Mouse (Mus musculus) cerebellum, postnatal 25 days (tissue): ENCODE measurements around the gene Scamp2.

ENCODE experiments used
- DNase-seq, 2 experiments: peaks; one replicate each; pipeline ENCODE4 v3.0.0; 2021; ENCODE audit warnings: mixed read lengths in 2 of 2

Scamp2 gene

DNA sequence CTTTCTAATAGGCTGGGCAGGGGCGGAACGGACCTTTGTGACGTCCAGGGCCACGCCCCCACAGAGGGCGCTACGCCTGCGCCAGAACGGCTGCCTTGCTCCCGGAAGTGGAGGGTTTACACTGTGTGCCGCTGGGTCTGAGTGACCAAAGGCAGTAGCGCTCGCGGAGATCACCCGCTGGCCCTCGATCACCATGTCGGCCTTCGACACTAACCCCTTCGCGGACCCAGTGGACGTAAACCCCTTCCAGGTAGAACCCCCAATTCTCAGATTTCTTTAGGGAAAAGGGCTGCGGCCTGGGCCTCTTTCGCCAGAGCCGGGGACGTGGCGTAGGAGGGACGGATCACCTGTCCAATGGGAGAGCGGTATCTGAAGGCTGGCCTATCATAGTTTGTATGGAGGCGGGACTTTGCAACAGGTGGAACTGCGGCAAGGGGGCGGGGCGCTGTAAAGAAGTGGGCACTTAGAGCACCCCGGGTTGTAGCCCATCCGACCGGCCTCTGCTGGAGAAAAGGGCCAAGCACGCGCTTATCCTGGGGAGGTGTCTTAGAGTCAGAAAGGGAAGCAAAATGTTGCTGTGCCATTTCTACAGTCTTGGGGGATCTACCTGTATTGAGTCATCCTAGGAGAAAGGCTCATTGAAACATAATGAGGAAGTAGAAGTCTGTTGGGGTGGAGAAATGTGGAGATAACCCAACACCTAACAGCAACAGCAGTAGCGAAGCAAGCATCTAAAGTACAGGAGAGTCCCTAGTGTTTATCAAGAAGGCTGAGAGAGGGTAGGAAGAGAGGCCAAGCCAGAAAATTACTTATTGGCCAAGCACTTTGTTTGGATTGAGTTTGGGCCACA is at the start of gene Scamp2:
Gene Scamp2, plus strand, starts transcription at position 83 of the 850 bp plus-strand sequence.
- DNase-seq, result peak; percentile 96 to 98

DNA sequence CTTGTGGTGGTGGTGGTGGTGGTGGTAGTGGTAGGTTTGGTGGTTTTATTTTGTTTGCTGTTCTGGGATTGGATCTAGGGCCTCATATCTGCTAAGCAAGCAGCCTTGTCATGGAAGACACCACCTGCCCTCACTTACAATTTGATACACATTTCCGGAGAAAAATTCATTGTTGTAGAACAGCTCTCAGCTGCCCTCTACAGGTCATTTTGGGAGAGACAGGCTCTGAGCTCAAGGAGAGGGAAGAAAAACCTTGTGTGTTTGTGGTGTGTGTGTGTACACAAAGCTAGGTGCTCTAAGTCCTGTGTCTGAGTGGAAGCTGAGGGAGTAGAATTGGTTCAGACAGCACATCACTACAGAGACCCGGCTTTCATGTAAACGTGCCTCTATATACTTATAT is 43.6 kb upstream of the Scamp2 start:
- DNase-seq, result peak; percentile 72 to 84

DNA sequence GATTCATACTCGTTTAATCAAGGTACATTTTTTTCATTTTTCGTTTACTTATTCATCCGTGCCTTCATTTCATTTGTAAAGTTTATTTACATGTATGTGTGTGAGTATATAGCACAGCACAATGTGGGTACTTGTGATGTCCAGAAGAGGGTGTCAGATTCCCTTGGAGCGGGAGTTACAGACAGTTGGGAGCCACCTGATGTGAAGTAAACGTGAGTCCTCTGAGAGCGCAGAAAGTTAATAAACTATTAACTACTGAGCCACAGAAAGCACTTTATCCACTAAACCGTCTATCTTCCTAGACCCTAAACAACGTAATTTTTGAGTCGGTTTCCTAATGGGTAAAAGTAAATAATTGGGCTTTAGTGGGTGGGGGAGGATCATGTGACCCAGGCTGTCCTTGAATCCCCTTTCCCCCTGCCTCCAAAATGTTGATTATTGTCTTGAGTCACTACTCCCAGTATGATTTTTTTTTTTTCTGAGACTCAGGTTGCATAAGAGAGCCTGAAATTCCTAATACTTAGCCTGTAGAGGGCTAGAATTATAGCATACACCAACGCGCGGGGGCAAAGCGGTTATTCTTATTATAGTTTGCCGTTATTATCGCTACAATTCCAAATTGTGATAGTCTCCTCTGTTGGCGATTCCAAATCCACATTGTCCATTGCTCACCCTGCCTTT is 40.2 kb upstream of the Scamp2 start:
- DNase-seq, result no peak

DNA sequence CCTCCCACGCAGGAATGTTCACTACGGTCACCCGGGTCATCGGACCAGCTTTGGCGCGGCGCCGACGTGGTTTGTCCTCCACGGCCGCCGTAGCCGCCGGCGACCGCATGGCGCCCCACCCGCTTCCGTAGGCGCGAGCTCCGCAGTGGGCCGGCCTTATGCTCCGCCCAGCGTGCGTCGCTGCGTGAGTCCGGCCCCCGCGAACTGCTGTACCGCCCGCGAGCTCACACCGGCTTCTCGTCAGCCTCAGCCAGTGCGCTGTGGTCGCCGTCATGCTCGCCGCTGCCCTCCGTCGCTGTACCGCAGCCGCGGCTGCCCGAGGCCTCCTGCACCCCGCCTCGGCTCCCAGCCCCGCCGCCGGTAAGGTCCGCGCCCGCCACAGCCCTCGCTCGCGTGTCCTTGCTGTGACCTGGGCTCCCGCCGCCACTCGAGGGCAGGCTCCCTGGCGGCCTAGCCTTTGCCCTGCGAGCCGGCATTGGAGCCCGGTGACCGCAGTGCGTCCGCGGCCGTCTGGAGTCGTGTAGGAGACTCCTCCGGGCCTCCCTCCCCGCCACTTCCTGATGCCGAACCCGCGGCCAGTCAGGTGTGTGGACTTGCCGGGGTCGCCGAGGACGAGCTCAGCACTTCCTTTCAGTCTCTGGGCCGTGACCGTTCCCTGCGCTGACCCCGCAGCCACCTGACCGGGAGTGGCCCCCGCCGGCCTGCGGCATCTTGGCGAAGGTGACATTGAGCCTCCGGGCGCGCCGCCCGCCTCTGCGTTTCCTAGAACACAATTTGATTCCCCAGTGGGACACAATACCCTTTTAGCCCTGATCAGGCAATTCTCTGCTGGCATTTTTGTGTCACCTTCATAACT is 39.5 kb upstream of the Scamp2 start, which contains the start of gene Cox5a:
Gene Cox5a, plus strand, starts transcription at position 219 of the 856 bp plus-strand sequence.
- DNase-seq, result peak; percentile 98 to 99

DNA sequence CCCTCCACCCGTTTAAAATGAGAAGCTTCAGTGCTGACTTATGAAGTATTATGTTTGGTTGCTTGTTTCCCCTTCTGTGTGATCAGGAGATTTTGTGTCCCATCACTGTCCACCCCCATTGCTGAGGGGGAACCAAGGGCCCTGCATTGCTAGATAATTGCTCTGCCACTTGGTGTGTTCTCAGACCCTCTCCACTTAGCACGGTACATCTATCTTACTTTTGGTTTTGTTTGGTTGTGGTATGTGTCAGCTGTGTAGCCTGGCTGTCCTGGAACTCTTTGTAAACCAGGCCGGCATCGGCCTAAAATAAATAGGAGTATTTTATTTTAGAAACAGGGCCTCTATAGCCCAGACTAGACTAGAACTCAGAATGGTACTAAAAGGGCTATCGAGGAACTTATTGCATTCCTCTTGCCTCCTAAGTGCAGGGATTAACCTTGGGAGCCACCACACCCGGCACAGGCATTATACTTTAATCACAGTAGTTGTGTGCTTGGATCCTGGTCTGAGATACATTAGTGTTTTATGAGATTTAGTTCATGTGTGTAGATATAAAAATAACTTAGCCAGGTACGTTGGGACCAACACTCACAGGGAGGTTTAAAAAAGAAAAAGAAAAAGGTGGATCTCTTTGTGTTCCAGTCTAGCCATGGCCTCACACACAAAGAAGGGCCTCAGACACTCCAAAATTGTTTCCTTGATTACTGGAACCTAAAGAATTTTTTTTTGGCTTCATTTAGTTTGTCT is 38.5 kb upstream of the Scamp2 start:
- DNase-seq, result no peak

DNA sequence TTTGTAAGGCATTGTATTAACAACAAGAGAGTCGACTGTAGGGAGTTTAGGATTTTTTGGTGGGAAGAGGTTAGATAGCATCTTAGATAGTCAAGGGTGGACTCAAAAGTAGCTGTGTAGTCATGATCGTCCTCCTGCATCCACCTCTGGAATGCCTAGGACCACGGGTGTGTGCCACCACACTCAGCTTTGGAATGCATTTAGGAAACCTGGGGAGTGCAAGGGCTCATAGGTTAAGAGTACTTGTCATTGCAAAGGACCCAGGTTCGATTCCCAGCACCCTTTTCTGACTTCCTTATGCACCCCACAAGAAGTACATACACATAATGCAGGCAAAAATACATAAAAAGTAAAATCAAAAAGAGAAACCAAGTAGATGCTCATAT is 37.9 kb upstream of the Scamp2 start:
- no peak for DNase-seq

DNA sequence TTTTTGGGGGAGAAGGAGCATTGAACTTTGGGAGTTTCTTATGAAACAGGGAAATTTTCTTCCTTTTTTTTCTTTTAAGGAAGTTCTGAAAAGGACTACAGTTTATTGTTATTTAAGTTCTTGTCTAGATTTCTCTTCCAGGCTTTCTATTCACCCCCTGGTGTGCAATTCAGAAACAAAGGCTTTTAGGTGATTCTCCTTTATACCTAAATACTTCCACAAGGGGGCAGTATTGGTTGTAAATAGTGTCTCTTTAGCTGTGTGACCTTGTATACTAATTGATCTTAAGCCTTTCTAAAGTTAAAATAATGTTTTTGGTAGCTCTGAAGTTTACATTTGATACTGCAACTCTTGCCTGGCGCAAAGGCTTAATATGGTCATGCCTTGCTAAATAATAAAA is 37.0 kb upstream of the Scamp2 start:
- no peak for DNase-seq

DNA sequence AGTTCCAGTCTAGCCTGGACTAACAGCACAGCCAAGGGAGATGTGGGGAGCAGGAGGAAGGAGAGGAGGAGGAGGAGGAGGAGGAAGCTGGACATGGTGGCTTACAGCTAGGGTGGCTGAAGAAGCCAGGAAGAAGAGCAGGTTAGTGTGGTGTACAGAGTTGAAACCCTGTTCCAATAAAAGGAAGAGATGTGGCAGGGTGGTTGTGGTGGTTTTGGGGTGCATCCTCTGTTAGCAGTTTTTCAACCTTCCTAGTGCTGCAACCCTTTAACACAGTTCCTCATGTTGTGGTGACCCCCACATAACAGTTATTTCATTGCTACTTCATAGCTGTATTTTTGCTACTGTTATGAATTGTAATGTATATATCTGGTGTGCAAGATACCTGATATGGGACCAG is 36.3 kb upstream of the Scamp2 start:
- DNase-seq, result no peak

DNA sequence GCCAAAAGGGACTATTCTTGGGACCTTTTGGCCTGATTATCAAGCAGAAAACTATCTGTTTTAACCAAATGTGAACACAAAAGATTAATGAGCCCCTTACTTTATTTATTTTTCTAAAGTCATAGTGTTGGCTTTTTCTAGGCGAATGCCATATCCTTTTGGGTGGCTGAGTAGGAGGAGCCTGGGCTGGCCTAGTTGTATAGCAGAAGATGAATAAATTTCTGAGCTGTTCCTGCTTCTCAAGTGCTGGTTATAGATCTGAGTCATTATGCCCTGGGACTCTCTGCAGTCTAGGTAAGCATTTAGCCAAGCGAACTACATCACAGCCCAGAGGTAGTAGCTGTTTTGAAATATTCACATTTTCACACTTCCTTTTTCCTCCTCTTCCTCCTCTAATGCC is 35.2 kb upstream of the Scamp2 start:
- DNase-seq, result no peak

DNA sequence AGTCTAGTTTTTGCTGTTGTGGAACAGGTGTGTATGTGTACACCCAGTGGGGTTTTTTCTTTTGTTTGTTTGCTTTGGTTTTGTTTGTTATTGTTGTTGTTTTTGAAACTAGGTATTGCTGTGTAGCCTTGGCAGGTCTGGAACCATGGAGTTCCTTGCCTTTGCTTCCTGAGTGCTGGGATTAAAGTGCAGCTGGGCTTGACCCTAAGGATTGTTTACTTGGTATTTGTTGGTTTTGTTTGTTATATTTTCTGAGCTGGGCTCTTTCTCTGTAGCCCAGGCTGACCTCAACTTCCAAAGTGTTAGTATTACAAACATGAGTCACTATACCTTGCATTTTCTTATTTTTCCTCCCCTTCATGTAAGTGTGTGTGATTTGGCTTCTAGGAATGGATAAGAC is 34.3 kb upstream of the Scamp2 start:
- no peak for DNase-seq

DNA sequence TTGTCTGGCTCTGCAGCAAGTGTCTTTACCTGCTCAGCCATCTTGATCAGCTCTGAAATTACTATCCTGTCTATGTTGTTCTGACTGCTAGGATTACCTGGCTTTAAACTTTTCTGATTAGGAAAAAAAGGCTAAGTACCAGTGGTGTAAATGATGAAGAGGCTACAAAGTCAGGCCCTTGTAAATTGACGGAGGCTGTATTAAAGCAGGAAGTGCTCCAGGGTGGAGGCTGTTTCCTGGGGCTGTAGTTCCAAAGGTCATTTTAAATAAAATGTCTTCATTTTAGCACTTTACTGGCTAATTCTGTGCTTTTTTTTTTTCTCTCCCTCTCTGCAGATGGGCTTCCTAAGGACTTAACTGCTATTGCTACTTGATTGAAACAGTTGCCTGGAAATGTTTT is 28.8 kb upstream of the Scamp2 start:
- DNase-seq, result no peak

DNA sequence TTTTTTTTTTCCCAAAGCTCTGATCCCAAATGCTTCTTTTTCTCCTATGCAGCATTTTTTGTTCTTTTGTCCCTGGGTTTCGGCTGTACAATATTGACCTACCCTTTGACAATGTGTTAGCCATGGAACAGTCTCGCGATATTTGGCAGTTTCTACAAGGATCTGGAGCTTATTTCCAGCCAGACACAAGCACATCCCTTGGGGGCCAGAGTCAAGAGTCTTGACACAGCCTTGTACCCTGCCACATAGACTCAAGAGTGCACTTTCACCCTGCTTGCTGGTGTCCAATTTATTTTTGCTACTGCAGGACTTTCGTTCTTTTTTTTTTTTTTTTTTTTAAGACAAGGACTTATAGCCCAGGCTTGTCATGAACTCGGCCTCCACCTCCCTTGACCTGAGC is 24.4 kb upstream of the Scamp2 start:
- DNase-seq, result no peak

DNA sequence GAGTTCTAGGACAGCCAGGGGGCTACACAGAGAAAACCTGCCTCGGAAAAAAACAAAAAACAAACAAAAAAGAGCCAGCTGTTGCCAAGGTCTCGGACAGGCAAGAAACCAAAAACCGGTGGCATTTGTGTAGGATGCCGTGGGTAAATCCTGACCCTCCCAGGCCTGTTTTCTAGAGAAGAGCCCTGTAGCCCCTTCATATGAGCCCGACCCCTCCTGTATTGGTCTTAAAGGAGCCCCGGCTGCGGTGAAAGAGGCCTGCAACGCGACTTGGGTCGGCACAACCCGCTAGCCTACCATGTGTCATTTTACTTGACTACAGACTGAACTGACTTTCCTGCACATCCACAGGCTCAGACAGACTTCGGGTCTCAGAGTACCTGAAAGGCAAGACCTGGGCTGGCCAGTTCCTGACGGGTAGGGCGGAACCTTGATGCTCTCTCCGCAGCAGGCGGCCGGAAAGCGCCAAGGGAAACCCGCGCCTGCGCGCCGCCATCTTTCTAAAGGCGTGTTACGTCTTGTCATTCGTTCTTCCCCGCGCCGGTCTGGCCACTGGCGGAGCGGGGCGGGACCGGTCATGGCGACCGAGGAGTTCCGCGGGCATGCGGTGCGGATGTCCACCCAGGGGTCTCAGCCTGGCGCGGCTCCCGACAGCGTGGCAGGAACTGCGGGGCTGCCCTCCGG is 23.6 kb upstream of the Scamp2 start, which contains the start of gene Fam219b:
Gene Fam219b, plus strand, starts transcription at position 485 of the 684 bp plus-strand sequence.
- peak; percentile 94 to 95 for DNase-seq

DNA sequence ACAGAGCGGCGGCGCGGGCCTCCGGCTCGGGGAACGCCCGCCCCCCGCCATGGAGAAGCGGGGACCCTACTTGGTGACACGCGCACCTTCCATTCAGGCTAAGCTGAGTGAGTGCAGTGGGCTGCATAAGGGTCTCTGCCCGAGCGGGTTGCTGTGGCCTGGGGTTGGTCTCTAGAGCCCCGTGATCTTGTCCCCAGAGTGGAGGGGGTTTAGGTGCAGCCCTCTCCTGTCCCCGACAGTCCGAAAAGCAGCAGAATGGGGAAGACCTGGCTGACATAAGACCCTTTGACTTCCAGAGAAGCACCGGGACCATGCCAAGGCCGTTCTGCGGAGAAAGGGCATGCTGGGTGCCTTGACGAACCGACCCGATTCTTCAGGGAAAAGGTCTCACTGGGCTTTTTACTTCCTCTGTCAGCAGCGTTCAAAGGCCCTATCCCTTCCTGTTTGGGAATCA is 23.0 kb upstream of the Scamp2 start:
- no peak for DNase-seq

DNA sequence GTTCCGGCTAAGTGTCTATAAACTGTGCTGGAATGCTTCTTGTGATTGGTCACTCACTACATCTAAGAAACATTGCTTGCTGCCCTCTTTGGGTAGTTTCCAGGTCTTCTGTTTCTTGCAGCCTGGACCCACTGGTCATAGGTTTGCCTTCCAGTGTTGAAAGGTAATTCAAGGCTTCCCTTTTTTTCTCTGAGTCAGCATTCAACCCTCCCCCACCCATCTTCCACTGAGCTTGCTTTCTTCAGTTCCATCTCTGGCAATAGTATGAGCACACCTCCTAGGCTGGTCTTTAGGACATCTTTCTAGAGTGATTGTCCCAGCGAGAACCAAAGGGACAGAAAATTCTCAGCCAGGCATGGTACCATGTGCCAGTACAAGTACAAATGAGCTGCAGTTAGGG is 21.2 kb upstream of the Scamp2 start:
- no peak for DNase-seq

DNA sequence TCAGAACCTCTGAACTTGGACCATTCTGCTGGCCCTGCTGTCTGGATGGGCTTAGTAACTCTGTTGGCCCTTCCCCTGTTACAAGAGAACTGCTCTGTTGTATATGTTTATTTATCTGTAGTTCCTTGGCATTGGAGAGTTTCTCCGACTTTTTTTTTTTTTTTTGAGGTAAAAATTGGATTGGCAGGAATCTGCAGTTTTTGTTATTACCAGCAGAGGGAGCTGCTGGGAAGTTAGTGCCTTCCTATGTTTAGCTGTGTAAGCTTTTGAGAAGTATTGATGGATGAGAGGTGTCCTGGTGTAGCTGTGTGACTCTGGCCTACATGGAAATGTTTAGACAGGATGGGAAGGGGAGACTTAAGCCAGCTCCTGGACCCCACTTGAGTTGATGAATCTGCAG is 19.4 kb upstream of the Scamp2 start:
- peak; percentile 57 to 72 for DNase-seq

DNA sequence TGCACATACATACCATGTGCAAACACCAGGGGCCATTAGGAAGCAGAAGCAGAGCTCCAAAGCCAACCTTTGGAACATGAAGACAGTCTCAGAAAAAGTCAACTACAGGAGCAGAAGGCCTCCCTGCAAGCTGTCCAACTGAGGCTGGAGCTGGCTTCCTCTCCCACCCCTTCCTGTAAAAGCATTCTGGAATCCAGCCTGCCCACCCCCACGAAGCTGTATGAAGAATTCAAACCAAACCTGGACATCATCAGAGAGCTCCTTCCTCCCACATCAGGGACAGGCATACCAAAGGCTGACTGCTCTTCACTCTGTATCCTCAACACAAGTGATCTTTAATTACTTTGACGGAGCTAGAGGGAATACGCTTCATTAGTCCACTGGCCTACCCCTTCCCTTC is 16.8 kb upstream of the Scamp2 start:
- DNase-seq, result no peak

DNA sequence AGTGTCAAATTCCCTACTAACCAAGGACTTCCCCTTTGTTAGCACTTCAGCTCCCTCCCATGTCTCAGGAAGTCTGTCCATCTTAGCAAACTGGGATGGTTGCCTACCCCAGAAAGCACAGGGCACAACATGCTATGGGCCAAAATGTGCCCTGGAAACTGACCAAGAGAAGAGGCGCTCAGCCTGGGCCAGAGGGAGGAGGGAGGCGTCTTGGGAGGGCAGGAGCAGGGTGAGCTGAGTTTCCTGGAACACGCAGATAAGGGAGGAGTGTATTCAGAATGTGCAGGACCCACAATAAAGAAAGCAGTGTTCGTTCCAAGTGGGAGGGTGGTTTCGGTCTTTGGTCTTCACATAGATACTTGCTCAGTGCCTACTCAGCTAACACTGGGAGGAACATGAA is 13.5 kb upstream of the Scamp2 start:
- DNase-seq, result peak; percentile 53 to 64

DNA sequence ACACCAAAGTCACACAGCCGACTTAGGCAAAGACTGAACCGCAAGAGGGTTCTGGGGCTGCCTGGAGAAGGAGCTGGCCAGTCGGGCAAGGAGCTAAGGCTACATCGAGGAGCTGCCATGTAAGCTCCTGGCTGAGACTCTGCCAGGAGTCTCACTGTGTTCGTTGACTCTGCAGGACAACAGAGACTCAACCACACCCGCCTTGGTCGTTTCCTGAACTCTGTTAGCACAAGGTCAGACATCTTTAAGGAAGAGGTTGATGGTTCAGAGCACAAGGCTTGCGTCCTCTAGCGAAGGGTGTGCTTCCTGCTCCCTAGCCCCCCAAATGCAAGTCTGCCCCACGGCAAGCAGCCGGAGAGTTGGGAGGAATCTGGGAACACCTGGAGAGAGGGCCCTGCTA is 12.9 kb upstream of the Scamp2 start:
- no peak for DNase-seq

DNA sequence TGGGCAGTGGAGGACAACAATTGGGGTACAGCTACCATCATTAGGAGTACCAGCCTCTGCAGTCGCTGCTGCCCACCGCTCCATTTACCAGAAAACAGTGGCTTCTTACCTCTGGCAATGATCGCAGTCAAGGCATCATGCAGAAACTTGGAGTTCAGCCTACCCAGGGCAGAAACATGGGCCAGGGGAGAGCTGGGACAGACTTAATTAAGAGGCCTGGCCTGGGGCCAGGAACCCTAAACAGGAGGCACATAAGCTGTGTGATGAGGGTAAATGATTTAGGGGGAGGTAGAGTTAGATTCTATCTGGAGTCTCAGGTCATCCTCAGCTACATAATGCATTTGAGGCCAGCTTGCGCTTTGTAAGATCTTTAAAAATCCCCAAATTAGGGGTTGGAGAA is 11.6 kb upstream of the Scamp2 start:
- peak; percentile 43 to 57 for DNase-seq

DNA sequence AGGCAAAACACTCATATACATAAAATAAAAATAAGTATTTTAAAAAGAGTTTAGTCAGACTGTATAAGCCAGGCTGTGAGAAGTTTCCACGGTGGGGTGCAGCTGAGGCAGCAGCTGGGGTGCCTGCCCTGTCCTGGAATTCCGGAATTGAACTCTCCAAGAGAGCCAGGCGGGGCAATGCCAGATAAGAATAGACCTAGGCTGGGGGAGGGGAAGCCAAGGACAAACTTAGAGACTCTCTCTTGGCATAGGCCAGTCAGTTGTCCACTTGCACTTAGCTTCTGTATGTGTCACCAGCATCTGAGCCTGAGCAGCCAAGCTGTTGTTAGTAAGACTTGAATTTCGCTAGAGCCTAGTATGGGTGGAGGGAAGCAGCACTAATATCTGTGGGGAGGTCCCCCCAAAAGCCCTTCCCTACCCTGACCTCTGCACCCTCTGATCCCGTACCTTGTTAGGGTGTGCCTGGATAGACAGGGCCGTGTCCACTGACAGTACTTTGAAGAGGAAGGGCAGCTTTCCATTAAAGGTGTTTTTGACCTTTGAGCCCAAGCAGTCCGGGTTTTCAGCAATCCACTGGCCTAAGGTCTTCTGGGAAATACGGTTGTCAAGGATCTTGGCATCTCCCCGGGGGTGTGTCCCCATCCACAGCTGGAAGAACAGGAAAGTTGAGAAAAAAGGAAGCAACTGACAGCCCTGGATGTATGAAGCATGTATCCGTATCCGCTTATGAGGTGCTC is 10.4 kb upstream of the Scamp2 start:
- DNase-seq, result no peak
